Mouse (Mus musculus) MEL (cell line): ENCODE measurements at regions not wholly inside any gene's neighbourhood (a gene's known extent, or its start where the extent isn't known, plus 50 kb on each side); places are given as distances from the start of the nearest gene placed in this dataset.

Experiments
- DNase-seq: peaks from one replicate; pipeline ENCODE4 v3.0.0; 2011; ENCODE audit warnings: low read depth, low spot score
- H3K27ac ChIP-seq: 2 replicates; pipeline ENCODE4 v1.5.1; 2012; ENCODE audit warnings: low read depth, mild to moderate bottlenecking, control low read depth, low read length, moderate library complexity; ENCODE audit not compliant: control insufficient read depth
- H3K27me3 ChIP-seq, 2 experiments: fragments of 150-350 bp in 1 of 2; sonication (generic) in 1 of 2; 2 replicates each; pipeline ENCODE4 v1.6.1; 2012; ENCODE audit warnings: low read length in 2 of 2, mild to moderate bottlenecking in 2 of 2, improper control_type of control experiment in 1 of 2, moderate library complexity in 1 of 2; ENCODE audit not compliant: insufficient read depth in 2 of 2, control insufficient read depth in 1 of 2
- H3K36me3 ChIP-seq, 2 experiments: 2 replicates each; pipeline ENCODE4 v1.6.1; 2012 to 2014; ENCODE audit warnings: low read length in 2 of 2, improper control_type of control experiment in 1 of 2, inconsistent platforms in 1 of 2, mild to moderate bottlenecking in 1 of 2; ENCODE audit not compliant: insufficient read depth in 2 of 2, control insufficient read depth in 1 of 2
- H3K4me1 ChIP-seq, 2 experiments: fragments of 150-350 bp in 1 of 2; sonication (generic) in 1 of 2; 2 replicates each; pipeline ENCODE4 v1.6.1; 2012; ENCODE audit warnings: low read length in 2 of 2, improper control_type of control experiment in 1 of 2, mild to moderate bottlenecking in 1 of 2; ENCODE audit not compliant: insufficient read depth in 2 of 2, control insufficient read depth in 1 of 2
- H3K4me3 ChIP-seq, 2 experiments: fragments of 150-350 bp in 1 of 2; sonication (generic) in 1 of 2; 2 replicates each; pipeline ENCODE4 v1.5.1; 2012; ENCODE audit warnings: low read depth in 2 of 2, low read length in 2 of 2, mild to moderate bottlenecking in 2 of 2, moderate library complexity in 2 of 2, control low read depth in 1 of 2, improper control_type of control experiment in 1 of 2; ENCODE audit not compliant: control insufficient read depth in 1 of 2, insufficient read depth in 1 of 2
- H3K79me2 ChIP-seq: 2 replicates; pipeline ENCODE4 v1.6.1; 2012; ENCODE audit warnings: mild to moderate bottlenecking, low read length, moderate library complexity; ENCODE audit not compliant: control insufficient read depth, poor library complexity, insufficient read depth
- H3K9ac ChIP-seq: 2 replicates; pipeline ENCODE4 v1.6.1; 2012; ENCODE audit warnings: low read depth, mild to moderate bottlenecking, control low read depth, low read length, moderate library complexity; ENCODE audit not compliant: control insufficient read depth, poor library complexity, severe bottlenecking
- H3K9me3 ChIP-seq: fragments of 150-350 bp; sonication (generic); replicated peaks from 2 replicates; pipeline ENCODE4 v1.6.1; 2012; ENCODE audit warnings: mild to moderate bottlenecking, low read length, improper control_type of control experiment, moderate library complexity; ENCODE audit not compliant: insufficient read depth
- BHLHE40 ChIP-seq: IDR thresholded peaks from 2 replicates; pipeline ENCODE4 v1.6.1; 2012; ENCODE audit warnings: low read depth, mild to moderate bottlenecking, inconsistent platforms, low read length, improper control_type of control experiment, borderline replicate concordance
- CTCF ChIP-seq, 3 experiments: IDR thresholded peaks in 2 of 3; conservative IDR thresholded peaks in 1 of 3; 2 replicates each; pipeline ENCODE4 v1.5.1; 2011 to 2012; ENCODE audit warnings: low read length in 3 of 3, low read depth in 2 of 3, mild to moderate bottlenecking in 2 of 3, improper control_type of control experiment in 1 of 3, inconsistent platforms in 1 of 3, mixed read lengths in 1 of 3, moderate library complexity in 1 of 3; ENCODE audit not compliant: control insufficient read depth in 1 of 3, insufficient read depth in 1 of 3, poor library complexity in 1 of 3, severe bottlenecking in 1 of 3
- E2F4 ChIP-seq: IDR thresholded peaks from 2 replicates; pipeline ENCODE4 v1.6.1; 2011; ENCODE audit warnings: low read depth, low read length, improper control_type of control experiment, borderline replicate concordance
- GABPA ChIP-seq: IDR thresholded peaks from 2 replicates; pipeline ENCODE4 v1.6.1; 2012; ENCODE audit warnings: low read depth, mild to moderate bottlenecking, inconsistent platforms, low read length, improper control_type of control experiment, moderate library complexity
- GATA1 ChIP-seq: IDR thresholded peaks from 2 replicates; pipeline ENCODE4 v1.6.1; 2011; ENCODE audit warnings: low read depth, low read length, improper control_type of control experiment
- HCFC1 ChIP-seq: IDR thresholded peaks from 2 replicates; pipeline ENCODE4 v1.6.1; 2012; ENCODE audit warnings: low read depth, mild to moderate bottlenecking, inconsistent platforms, low read length, improper control_type of control experiment, moderate library complexity
- JUND ChIP-seq: IDR thresholded peaks from 2 replicates; pipeline ENCODE4 v1.6.1; 2011; ENCODE audit warnings: low read depth, mild to moderate bottlenecking, improper control_type of control experiment, low read length
- MAX ChIP-seq: IDR thresholded peaks from 2 replicates; pipeline ENCODE4 v1.6.1; 2011; ENCODE audit warnings: low read length, improper control_type of control experiment
- MAZ ChIP-seq: IDR thresholded peaks from 2 replicates; pipeline ENCODE4 v1.6.1; 2012; ENCODE audit warnings: low read depth, mild to moderate bottlenecking, inconsistent platforms, low read length, improper control_type of control experiment
- MEF2A ChIP-seq: IDR thresholded peaks from 2 replicates; pipeline ENCODE4 v1.6.1; 2014; ENCODE audit warnings: low read depth, mild to moderate bottlenecking, inconsistent platforms, low read length, improper control_type of control experiment; ENCODE audit not compliant: poor library complexity, insufficient replicate concordance, severe bottlenecking; ENCODE audit errors: extremely low read depth
- MXI1 ChIP-seq: IDR thresholded peaks from 2 replicates; pipeline ENCODE4 v1.6.1; 2011; ENCODE audit warnings: mild to moderate bottlenecking, low read depth, low read length, improper control_type of control experiment
- MYC ChIP-seq: IDR thresholded peaks from 2 replicates; pipeline ENCODE4 v1.6.1; 2011; ENCODE audit warnings: low read depth, mild to moderate bottlenecking, low read length, improper control_type of control experiment, moderate library complexity
- NELFE ChIP-seq: IDR thresholded peaks from 2 replicates; pipeline ENCODE4 v1.6.1; 2011; ENCODE audit warnings: low read depth, low read length, improper control_type of control experiment
- NRF1 ChIP-seq: IDR thresholded peaks from 2 replicates; pipeline ENCODE4 v1.6.1; 2014; ENCODE audit warnings: low read depth, mild to moderate bottlenecking, inconsistent platforms, low read length, improper control_type of control experiment, moderate library complexity; ENCODE audit not compliant: poor library complexity, insufficient read depth, severe bottlenecking
- POLR2AphosphoS5 ChIP-seq: IDR thresholded peaks from 2 replicates; pipeline ENCODE4 v1.6.1; 2012; ENCODE audit warnings: low read depth, borderline replicate concordance, mild to moderate bottlenecking, inconsistent platforms, low read length, moderate library complexity, mixed read lengths
- SIN3A ChIP-seq: IDR thresholded peaks from 2 replicates; pipeline ENCODE4 v1.6.1; 2012; ENCODE audit warnings: low read length, improper control_type of control experiment, inconsistent platforms
- TAL1 ChIP-seq: IDR thresholded peaks from 2 replicates; pipeline ENCODE4 v1.6.1; 2012; ENCODE audit warnings: mild to moderate bottlenecking, inconsistent platforms, low read length, moderate library complexity, mixed read lengths
- TBP ChIP-seq: IDR thresholded peaks from 2 replicates; pipeline ENCODE4 v1.8.0; 2011; ENCODE audit warnings: low read depth, low read length, improper control_type of control experiment
- TCF12 ChIP-seq: IDR thresholded peaks from 2 replicates; pipeline ENCODE4 v1.6.1; 2014; ENCODE audit warnings: low read depth, mild to moderate bottlenecking, inconsistent platforms, low read length, improper control_type of control experiment, moderate library complexity
- UBTF ChIP-seq: IDR thresholded peaks from 2 replicates; pipeline ENCODE4 v1.6.1; 2012; ENCODE audit warnings: low read depth, mild to moderate bottlenecking, inconsistent platforms, low read length, improper control_type of control experiment, moderate library complexity, borderline replicate concordance; ENCODE audit not compliant: insufficient read depth
- USF1 ChIP-seq: IDR thresholded peaks from 2 replicates; pipeline ENCODE4 v1.6.1; 2014; ENCODE audit warnings: low read depth, mild to moderate bottlenecking, inconsistent platforms, low read length, improper control_type of control experiment, moderate library complexity
- USF2 ChIP-seq, 2 experiments: IDR thresholded peaks; 2 replicates each; pipeline ENCODE4 v1.6.1; 2011 to 2012; ENCODE audit warnings: improper control_type of control experiment in 2 of 2, low read length in 2 of 2, borderline replicate concordance in 1 of 2, inconsistent platforms in 1 of 2, low read depth in 1 of 2, mild to moderate bottlenecking in 1 of 2; ENCODE audit not compliant: insufficient read depth in 1 of 2
- ZC3H11A ChIP-seq: IDR thresholded peaks from 2 replicates; pipeline ENCODE4 v1.6.1; 2012; ENCODE audit warnings: low read depth, mild to moderate bottlenecking, inconsistent platforms, low read length, improper control_type of control experiment
- ZKSCAN1 ChIP-seq: IDR thresholded peaks from 2 replicates; pipeline ENCODE4 v1.6.1; 2012; ENCODE audit warnings: low read depth, mild to moderate bottlenecking, inconsistent platforms, low read length, improper control_type of control experiment, moderate library complexity

DNA sequence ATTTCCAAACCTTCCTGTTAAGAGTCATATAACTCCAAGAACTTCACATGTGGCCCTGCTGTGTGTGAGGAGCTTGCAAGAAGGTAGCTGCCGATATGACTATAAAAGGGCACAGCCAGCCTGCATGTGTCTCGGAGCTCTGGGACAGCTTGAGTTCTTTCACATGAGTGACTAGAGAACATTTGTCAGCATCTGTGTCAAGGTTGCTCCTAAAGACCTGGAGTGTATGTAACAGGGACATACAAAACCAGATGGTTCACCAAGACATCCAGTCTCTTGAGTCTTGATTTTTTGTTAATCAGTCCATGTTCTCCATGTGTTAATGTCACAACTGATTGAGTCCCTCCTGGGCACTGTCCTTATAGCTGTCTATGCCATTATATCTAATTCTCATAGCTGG, 126.2 kb upstream of the Pcsk2 start:
- Histone ChIP-seq H3K9ac (no peak overlapping the region), H3K27me3 (no peaks in the 10 kb centered on the region), H3K4me3 (no peak overlapping the region), H3K27ac (no peak overlapping the region), H3K4me1 (no peaks in the 10 kb centered on the region), H3K9me3 (no peaks in the 10 kb centered on the region), H3K79me2 (no peaks in the 10 kb centered on the region), H3K36me3 (no peaks in the 10 kb centered on the region)
- no peak for DNase-seq
- TF ChIP-seq NELFE (no peak), TCF12 (no peak), MYC (no peak), UBTF (no peak), SIN3A (no peak), ZKSCAN1 (no peak), USF1 (no peak), E2F4 (no peak), BHLHE40 (no peak), TAL1 (no peak), POLR2AphosphoS5 (no peak), MAZ (no peak)

DNA sequence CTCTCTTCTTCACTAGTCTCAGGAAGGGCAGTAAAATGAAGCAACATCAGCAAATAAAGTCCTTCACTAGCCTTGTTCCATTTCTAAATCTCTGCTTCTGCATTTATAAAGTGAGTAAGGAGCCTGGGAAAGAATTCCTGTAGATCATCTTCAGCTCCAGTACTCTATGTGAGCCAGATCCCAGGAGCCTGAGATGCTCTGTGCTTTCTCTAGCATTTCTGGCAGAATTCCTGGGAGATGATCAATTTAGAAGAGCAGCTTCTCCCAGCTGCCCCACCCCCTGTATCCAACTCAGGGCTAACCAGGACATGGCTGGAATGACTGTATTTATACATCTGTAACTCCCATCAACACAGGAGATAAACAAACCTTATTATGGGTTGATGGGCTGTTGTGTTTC, 95.3 kb upstream of the Pcsk2 start:
- Histone ChIP-seq H3K4me3 (no peak overlapping the region), H3K27me3 (no peaks in the 10 kb centered on the region), H3K4me1 (no peaks in the 10 kb centered on the region), H3K36me3 (no peaks in the 10 kb centered on the region), H3K9me3 (no peaks in the 10 kb centered on the region), H3K79me2 (no peaks in the 10 kb centered on the region), H3K27ac (no peak overlapping the region), H3K9ac (no peak overlapping the region)
- TF ChIP-seq MAZ = no peak
- no peak for TF ChIP-seq SIN3A
- TF ChIP-seq E2F4 = no peak
- TF ChIP-seq NRF1 = no peak
- TF ChIP-seq NELFE = no peak
- TF ChIP-seq MEF2A = no peak
- no peak for TF ChIP-seq MAX
- no peak for TF ChIP-seq ZC3H11A
- no peak for TF ChIP-seq GATA1
- no peak for TF ChIP-seq BHLHE40
- no peak for TF ChIP-seq GABPA
- TF ChIP-seq USF2 (IDR thresholded peaks at IDR 0.05; ENCODE audit: borderline replicate concordance in 1 of 2, insufficient read depth in 1 of 2, low read depth in 1 of 2, low read length in 2 of 2) = no peak
- TF ChIP-seq JUND = no peak
- no peak for TF ChIP-seq ZKSCAN1
- TF ChIP-seq HCFC1 = no peak
- no peak for TF ChIP-seq TBP
- TF ChIP-seq CTCF (IDR thresholded peaks at IDR 0.05 in 2 of 3, conservative IDR thresholded peaks at IDR 0.05 in 1 of 3; ENCODE audit: control insufficient read depth in 1 of 3, insufficient read depth in 1 of 3, low read depth in 2 of 3, low read length in 3 of 3, poor library complexity in 1 of 3, severe bottlenecking in 1 of 3) = no peak
- TF ChIP-seq MXI1 = no peak
- DNase-seq = no peak
